Mouse (Mus musculus) hindbrain, embryonic 16.5 days (tissue): Measurements from ENCODE around the gene Abcg5. TPM values are rescaled to one million over a fixed set of nuclear protein-coding genes. Genes with fewer than 3 reads are reported as not detected.

Source experiments
- ATAC-seq: fragments of 200-750 bp; cut with Nextera tagmentation; 2 replicates; pipeline ENCODE4 v1.8.0; 2017; ENCODE audit warnings: moderate TSS enrichment, moderate library complexity
- H3K27ac ChIP-seq: fragments of 300-500 bp; sonication (generic); 2 replicates; pipeline ENCODE4 v1.5.1; 2014; ENCODE audit warnings: low read depth, mild to moderate bottlenecking, control low read depth, low read length, moderate library complexity
- H3K27me3 ChIP-seq: fragments of 300-500 bp; sonication (generic); replicated peaks from 2 replicates; pipeline ENCODE4 v1.6.1; 2014; ENCODE audit warnings: low read length; ENCODE audit not compliant: control insufficient read depth, insufficient read depth
- H3K36me3 ChIP-seq: fragments of 300-500 bp; sonication (generic); 2 replicates; pipeline ENCODE4 v1.6.1; 2014; ENCODE audit warnings: mild to moderate bottlenecking, low read length, moderate library complexity, mixed read lengths; ENCODE audit not compliant: control insufficient read depth, insufficient read depth
- H3K4me1 ChIP-seq: fragments of 300-500 bp; sonication (generic); 2 replicates; pipeline ENCODE4 v1.6.1; 2014; ENCODE audit warnings: low read depth, low read length; ENCODE audit not compliant: control insufficient read depth, insufficient read depth
- H3K4me2 ChIP-seq: fragments of 300-500 bp; sonication (generic); 2 replicates; pipeline ENCODE4 v1.6.1; 2014; ENCODE audit warnings: mild to moderate bottlenecking, low read length, control low read depth, moderate library complexity
- H3K4me3 ChIP-seq: fragments of 300-500 bp; sonication (generic); 2 replicates; pipeline ENCODE4 v1.5.1; 2014; ENCODE audit warnings: mild to moderate bottlenecking, low read length, control low read depth, moderate library complexity
- H3K9ac ChIP-seq: fragments of 300-500 bp; sonication (generic); 2 replicates; pipeline ENCODE4 v1.6.1; 2014; ENCODE audit warnings: low read depth, mild to moderate bottlenecking, control low read depth, low read length, moderate library complexity
- H3K9me3 ChIP-seq: fragments of 300-500 bp; sonication (generic); 2 replicates; pipeline ENCODE4 v1.6.1; 2014; ENCODE audit warnings: mild to moderate bottlenecking, low read length, moderate library complexity; ENCODE audit not compliant: control insufficient read depth
- WGBS: fragments of 180-500 bp; shearing (Covaris S2); extraction: QIAGEN DNeasy Blood & Tissue Kit; methylation state at CpG from one replicate; pipeline ENCODE4 v1.1.7; 2014; 5-methylcytosine and 5-hydroxymethylcytosine counted together
- polyA plus RNA-seq: library from polyadenylated mRNA; unstranded; fragments of >200 nt; fragmentation: Nextera tagmentation; extraction: Ambion mirVana; gene quantifications from 2 replicates; pipeline ENCODE4 v1.2.1, GENCODE M21; 2015

Abcg5 gene
- polyA plus RNA-seq, 1 experiment from 2014 or later: 1.8 TPM

DNA sequence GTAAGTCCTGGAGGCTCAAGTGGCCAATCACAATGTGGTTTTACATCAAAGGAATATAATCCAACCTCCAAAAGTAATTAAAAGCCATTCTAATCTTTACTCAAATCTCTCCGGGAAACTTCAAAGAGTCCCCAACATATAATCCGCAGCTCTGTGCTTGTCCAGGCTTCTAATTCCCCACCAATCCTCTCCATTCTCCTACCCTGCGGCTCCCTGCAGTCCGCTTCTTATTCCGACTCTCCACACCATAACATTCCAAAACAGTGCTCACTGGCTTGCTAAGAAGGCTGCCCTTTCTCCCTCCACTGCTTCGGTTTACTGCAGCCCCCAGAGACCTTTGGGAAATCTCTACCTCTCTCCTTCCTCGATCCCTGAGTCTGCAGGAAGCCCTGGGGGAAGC lies 8.8 kb downstream of the Abcg5 start:
- 32% methylated on average over 7 of the region's 7 CpGs for WGBS

DNA sequence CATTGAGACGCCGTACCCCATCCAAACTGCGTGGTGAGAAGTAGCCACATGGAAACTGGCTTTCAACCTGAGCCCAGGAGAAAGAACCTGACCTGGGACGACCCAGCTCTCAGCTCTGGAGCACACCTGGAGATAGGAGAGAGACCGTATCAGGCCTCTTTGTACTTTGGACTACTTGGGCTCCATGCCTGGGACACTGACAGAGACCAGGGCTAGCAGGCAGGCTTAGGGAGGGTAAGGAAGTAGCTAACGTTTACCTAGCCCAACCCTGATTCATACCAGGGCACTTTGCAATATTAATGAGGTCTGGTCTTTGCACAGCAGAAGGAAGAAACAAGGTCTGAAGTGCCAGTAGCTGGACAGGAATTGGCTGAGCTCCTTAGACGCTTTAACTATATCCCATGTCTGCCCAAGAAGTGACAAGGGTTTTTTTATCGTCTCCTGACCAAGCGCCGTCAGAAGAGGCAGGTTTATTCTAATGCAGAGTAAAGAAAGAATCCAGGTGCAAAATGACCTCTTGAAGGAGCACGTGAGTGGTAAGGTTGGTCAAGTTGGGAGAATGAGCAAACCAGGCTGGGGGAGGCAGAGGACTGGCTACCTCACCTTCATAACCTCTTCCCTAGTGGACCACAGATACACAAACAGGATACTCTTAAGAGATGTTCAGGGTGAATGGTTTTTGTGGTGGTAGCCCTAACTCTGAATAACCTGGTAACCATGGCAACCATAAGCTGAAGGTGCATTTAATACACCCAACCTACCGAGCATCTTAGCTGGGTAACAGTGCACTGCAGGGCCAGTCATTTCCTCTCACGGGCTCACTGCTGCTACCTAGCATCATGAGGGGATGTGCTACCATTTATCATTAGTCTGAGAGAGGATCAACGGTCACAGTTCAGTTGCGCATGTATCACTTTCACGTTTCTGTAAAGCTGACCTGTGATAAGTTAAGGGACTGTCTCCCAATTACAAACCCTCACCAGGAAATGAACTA lies 10.1 kb downstream of the Abcg5 start:
- Histone ChIP-seq H3K27ac (no peak overlapping the region), H3K36me3 (no peaks in the 10 kb centered on the region), H3K9me3 (no peaks in the 10 kb centered on the region), H3K4me3 (no peak overlapping the region), H3K4me1 (no peaks in the 10 kb centered on the region; the same call in 1 of the 2 replicates), H3K4me2 (no peak overlapping the region), H3K9ac (no peak overlapping the region), H3K27me3 (no peaks in the 10 kb centered on the region)
- 79% methylated on average over 16 of the region's 16 CpGs for WGBS
- ATAC-seq: no peak

More for the DNA sequence above, 8.8 kb downstream of the Abcg5 start:
- no peak overlapping the region for H3K4me2 ChIP-seq
- H3K36me3 ChIP-seq: no peaks in the 10 kb centered on the region
- ATAC-seq: no peak
- no peaks in the 10 kb centered on the region for H3K27me3 ChIP-seq
- no peak overlapping the region for H3K9ac ChIP-seq
- no peaks in the 10 kb centered on the region for H3K9me3 ChIP-seq
- no peak overlapping the region for H3K27ac ChIP-seq
- no peaks in the 10 kb centered on the region; the same call in 1 of the 2 replicates for H3K4me1 ChIP-seq
- no peak overlapping the region for H3K4me3 ChIP-seq

DNA sequence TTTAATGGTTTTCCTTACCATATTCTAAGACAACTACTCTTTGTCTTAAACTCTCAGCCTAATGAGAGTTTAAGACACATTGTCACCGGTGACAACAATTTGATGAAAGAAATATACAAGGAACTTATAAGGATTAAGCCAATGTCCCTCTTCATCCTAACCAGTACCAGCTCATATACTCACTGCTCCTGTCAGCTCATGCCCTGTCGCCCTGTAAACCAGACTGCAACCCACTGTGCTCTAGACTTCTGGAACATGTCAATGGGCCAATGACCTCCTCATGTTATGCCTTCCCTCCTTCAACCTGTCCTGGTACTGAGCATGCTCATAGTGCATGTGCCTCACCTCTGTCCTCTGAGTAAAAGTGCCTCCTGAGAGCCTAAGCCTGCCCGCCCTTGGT lies 15.0 kb downstream of the Abcg5 start:
- H3K4me1 ChIP-seq: no peaks in the 10 kb centered on the region
- H3K4me2 ChIP-seq: no peak overlapping the region
- 89% methylated on average over 3 of the region's 3 CpGs for WGBS
- H3K27ac ChIP-seq: no peak overlapping the region
- no peak overlapping the region for H3K9ac ChIP-seq
- no peak overlapping the region for H3K4me3 ChIP-seq
- no peaks in the 10 kb centered on the region for H3K36me3 ChIP-seq
- no peaks in the 10 kb centered on the region for H3K27me3 ChIP-seq
- H3K9me3 ChIP-seq: no peaks in the 10 kb centered on the region
- ATAC-seq: no peak

- Histone ChIP-seq H3K27me3 (no peaks in the 10 kb centered on the region), H3K4me1 (no peaks in the 10 kb centered on the region), H3K4me2 (no peak overlapping the region), H3K9me3 (no peaks in the 10 kb centered on the region), H3K9ac (no peak overlapping the region), H3K36me3 (no peaks in the 10 kb centered on the region), H3K4me3 (no peak overlapping the region), H3K27ac (no peak overlapping the region)
- ATAC-seq: no peak
- 47% methylated on average over 9 of the region's 9 CpGs for WGBS
These were observed 17.1 kb downstream of the Abcg5 start for GRCm38 (mm10) chr17:84665691-84666090.

DNA sequence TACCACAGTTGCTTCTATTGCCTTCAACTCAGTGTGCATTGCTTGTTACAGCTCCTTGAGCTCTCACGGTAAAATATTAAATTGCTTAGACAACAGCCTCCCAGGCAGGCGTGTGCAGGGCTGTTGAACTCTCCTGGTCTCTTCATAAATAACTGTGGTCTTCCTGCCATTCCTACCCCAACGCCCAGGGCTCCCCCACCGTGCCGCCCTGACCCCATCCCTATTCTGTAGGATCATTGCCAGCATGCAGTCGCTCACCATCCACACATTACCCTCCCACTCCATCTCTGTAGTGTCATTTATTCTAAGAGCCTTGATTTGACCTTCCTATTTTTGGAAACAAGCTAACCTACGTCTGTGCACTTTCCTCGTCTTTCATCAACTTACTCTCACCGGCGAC lies 17.8 kb downstream of the Abcg5 start:
- no peak overlapping the region for H3K27ac ChIP-seq
- WGBS: 37% methylated on average over 10 of the region's 10 CpGs
- H3K4me3 ChIP-seq: no peak overlapping the region
- H3K36me3 ChIP-seq: no peaks in the 10 kb centered on the region
- H3K4me2 ChIP-seq: no peak overlapping the region
- H3K27me3 ChIP-seq: no peaks in the 10 kb centered on the region
- no peak overlapping the region for H3K9ac ChIP-seq
- no peak for ATAC-seq
- H3K9me3 ChIP-seq: no peaks in the 10 kb centered on the region
- H3K4me1 ChIP-seq: no peaks in the 10 kb centered on the region

- H3K9me3 ChIP-seq: no peaks in the 10 kb centered on the region
- 71% methylated on average over 8 of the region's 8 CpGs for WGBS
- H3K4me1 ChIP-seq: peaks cover 11% of the 10 kb centered on the region
- H3K4me2 ChIP-seq: no peak overlapping the region
- no peak overlapping the region for H3K9ac ChIP-seq
- H3K27me3 ChIP-seq: no peaks in the 10 kb centered on the region
- no peak for ATAC-seq
- no peaks in the 10 kb centered on the region for H3K36me3 ChIP-seq
- no peak overlapping the region for H3K27ac ChIP-seq
- H3K4me3 ChIP-seq: no peak overlapping the region
These were observed 23.9 kb downstream of the Abcg5 start for GRCm38 (mm10) chr17:84658951-84659350.

- H3K36me3 ChIP-seq: no peaks in the 10 kb centered on the region
- H3K4me2 ChIP-seq: no peak overlapping the region
- WGBS: 33% methylated on average over 5 of the region's 5 CpGs
- H3K27ac ChIP-seq: no peak overlapping the region
- H3K4me3 ChIP-seq: no peak overlapping the region
- H3K4me1 ChIP-seq: peaks cover 11% of the 10 kb centered on the region
- no peaks in the 10 kb centered on the region for H3K27me3 ChIP-seq
- no peaks in the 10 kb centered on the region for H3K9me3 ChIP-seq
- ATAC-seq: no peak
- H3K9ac ChIP-seq: no peak overlapping the region
These were observed 24.6 kb downstream of the Abcg5 start for GRCm38 (mm10) chr17:84658195-84658594.

- H3K4me1 ChIP-seq: peaks cover 11% of the 10 kb centered on the region
- no peak for ATAC-seq
- H3K9me3 ChIP-seq: no peaks in the 10 kb centered on the region
- no peaks in the 10 kb centered on the region for H3K36me3 ChIP-seq
- 69% methylated on average over 7 of the region's 7 CpGs for WGBS
- H3K9ac ChIP-seq: 0 out of 2 replicates have a peak overlapping the region, but pooled peaks have one; percentile 6
- H3K4me3 ChIP-seq: no peak overlapping the region
- no peaks in the 10 kb centered on the region for H3K27me3 ChIP-seq
- no peak overlapping the region for H3K4me2 ChIP-seq
- H3K27ac ChIP-seq: no peak overlapping the region
These were observed 25.0 kb downstream of the Abcg5 start for GRCm38 (mm10) chr17:84657782-84658181.

GRCm38 (mm10) chr17:84657422-84657732 lies 25.4 kb downstream of the Abcg5 start:
- Histone ChIP-seq H3K4me3 (no peak overlapping the region), H3K36me3 (no peaks in the 10 kb centered on the region), H3K4me1 (peaks cover 11% of the 10 kb centered on the region), H3K27ac (no peak overlapping the region), H3K9ac (no peak overlapping the region), H3K4me2 (no peak overlapping the region), H3K27me3 (no peaks in the 10 kb centered on the region), H3K9me3 (no peaks in the 10 kb centered on the region)
- WGBS: 58% methylated on average over 3 of the region's 3 CpGs
- ATAC-seq: peak; percentile 66
